Mouse (Mus musculus): ENCODE data around the gene Isx.

Isx gene

DNA sequence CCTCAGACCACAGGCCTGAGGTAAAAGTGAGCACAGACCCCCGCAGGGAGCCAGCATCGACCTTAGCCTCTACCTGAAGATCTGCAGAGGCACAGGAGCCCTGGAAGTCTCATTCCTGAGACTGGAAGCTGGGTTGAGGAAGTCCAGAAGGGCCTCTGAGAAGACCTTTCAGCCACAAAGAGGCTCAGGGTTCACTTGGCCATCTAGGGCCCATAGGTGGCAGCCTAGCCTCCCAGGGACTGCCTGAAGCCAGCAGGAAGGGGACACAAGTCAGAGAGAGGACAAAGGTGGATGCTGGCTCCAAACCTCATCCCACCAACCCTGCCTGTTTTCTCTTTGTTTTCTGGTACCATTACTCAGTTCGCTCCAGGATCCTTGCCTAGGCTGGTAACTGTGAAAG lies at the start of gene Isx:
Isx (plus strand) TSS at position 234 of the 400 bp plus-strand sequence.
- DNase-seq (ENCODE audit: low read depth, low spot score) = no peak

DNA sequence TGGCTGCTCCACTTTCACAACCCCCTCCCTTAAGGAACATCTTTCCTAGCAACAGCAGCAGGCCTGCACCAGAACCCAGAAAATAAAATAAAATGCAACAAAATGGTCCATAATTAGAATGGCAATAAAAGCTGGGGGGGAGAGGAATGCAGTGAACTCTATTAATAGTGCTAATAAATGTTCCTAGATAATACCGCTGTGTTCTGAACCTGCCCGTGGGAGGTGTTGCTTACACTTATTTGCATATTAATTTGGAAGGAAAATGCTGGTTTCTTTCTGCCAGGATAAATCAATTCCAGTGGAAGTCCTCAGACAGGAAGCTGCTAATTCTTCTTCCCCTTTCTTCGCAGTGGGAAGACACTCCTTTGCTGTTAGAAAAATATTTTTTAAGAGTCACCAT lies 45.3 kb upstream of the Isx start:
- peak; percentile 59 for DNase-seq (ENCODE audit: low read depth, low spot score)

DNA sequence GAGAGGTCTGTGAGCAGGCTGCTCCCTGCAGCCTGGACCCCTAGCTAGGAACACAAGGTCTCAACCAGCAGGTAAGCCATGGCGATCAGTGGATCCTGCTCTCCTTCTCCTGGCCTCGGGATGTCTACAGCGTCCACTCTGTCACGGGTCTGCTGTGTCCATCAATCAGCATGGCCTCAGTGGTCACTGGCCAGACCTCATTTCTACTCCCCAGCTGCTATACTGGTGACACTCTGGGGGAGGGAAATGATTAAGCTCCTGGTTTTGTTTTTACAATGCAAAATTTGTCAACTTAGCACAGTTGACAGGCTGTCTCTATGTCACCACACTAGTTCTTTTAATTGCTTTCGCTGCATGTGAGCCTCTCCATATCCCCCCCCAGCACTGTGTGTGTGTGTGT lies 41.7 kb upstream of the Isx start:
- no peak for DNase-seq (ENCODE audit: low read depth, low spot score)

DNA sequence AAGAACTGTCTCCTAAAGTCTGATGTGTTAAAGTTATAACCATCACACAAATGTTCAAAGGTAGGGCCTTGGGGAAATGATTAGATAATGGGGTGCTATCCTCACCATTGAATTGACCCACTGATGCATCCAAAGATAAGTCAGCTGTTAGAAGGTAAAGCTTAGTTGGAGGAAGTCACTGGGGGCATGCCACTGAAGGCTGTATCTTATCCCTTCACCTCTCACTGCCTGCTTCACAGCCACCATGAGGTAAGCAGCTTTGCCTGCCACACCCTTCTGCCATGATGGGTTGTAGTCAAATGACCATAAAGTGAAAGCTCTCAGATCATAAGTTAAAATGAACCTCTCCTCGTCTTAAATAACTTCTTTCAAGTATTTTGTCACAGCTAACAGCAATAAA lies 38.7 kb upstream of the Isx start:
- no peak for DNase-seq (ENCODE audit: low read depth, low spot score)

DNA sequence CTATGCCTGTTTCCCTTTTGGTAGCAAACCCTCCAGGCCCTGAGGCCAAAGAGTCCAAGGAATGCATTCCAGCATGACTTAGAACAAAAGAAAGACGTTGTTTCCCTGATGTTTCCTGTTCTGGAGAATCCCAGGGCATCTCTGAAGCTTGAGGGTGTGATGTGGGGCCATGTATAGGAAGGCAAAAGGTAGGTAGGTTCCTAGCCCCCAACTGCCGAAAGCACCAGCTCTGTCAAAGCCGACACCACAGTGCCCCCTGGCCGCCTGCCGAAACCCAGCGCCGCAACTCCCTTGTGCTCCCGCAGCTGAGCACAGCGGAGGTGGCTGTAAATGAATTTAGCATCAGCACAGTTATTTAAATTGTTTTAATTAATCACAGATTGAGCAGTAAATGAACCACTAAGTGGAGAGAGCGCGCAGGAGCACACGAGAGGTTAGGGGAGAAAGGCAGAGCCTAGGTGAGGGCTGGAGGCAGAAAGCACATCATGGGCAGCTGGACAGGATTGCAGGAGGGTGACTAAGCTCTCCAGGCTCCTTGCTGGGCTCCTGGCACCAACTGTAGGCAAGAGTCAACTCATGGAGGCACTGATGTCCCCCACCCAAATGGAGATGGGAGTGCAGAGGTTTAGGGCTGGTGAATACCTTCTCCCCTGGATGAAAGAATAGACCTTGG lies 25.5 kb upstream of the Isx start:
- peak; percentile 56 for DNase-seq (ENCODE audit: low read depth, low spot score)

DNA sequence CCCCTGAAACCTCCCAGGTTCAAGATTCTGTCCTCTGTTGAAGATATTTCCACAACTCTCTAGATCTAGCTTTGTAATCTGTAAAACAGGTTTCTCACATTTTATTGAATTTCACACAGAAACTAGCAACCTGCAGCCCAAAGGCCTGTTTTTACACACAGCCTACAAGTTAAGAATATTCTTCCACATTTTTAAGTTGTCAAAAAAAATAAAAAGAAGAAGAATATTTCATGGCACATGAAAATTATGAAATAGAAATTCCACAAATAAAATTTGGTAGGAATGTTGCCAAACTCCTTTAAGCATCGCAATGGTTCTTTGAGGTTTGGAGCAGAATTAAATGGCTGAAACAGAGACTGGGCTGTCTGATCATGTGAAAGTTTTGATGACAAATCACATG lies 24.3 kb upstream of the Isx start:
- peak; percentile 43 for DNase-seq (ENCODE audit: low read depth, low spot score)

DNA sequence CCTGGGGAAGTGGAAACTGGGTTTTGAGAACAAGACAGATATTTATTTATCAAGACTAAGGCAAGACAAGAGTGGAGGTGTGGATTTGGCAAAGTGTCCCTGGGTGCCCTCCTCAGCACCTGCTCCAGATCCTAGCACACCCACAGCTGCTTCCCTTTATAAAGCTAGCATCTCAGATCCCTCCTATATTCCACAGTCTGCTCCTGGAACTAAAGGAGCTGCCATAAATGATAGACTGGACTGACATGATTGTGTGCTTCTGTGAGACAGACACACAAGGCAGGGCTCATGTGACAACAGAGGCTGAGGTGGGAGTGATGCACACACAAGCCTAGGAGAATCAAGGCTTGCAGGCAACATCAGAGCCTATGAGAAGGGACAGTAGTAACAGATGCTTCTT lies 22.0 kb upstream of the Isx start:
- DNase-seq (ENCODE audit: low read depth, low spot score) = peak; percentile 69

DNA sequence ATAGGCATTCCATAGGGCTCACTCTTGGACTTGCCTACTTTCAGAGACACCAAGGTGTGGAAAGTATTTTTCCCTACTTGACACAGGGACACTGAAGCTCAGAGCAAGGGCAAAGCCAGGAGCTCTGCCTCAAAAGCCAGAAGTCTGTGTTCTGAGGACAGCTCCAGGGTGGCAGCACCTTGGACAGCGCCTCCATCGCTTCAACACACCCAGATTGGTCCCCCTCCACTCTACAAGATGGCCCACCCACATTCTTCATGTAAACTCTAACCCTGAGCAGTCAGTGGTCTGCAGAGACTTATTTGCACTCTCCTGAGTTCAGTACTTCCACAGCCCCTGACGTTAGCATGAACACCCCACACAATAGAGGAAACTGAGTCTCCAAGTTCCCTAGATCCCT lies 21.1 kb upstream of the Isx start:
- DNase-seq (ENCODE audit: low read depth, low spot score) = no peak

DNA sequence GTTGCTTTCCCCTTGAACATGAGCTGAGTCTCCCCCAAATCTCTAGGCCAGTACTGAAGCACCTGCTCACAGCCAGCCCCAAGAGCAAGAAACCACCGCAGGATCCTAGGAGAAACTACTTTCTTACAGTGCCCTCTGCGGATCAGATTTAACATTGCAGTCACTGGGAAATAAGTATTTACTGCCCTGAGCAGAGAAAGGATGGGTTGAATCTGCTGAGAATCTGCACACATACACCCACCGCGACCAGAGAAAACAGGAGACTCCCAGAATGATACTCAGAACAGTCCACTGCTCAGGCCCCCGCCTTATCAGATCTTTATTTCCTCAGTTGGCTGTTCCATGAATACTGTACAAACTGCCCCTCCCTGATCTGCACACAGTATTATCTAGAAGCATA lies 19.5 kb upstream of the Isx start:
- DNase-seq (ENCODE audit: low read depth, low spot score) = peak; percentile 80

DNA sequence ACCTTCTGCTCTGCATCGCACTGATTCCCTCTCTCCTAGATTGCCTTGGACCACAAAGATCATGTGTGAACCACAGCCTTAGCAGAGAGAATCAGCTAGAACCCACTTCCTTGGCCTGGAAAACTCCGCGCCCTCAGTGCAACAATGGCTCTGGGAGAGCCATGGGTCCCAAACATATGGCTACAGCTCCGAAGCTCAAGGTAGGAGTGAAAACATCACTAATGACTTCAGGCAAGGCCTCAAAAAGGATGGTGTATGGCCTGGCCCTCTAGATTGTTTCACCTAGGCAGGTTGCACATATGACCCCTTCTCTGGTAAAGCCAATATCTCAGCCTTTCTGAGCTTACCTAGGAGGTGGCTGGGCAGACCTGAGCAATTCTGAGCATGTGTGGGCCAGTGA lies 18.2 kb upstream of the Isx start:
- DNase-seq (ENCODE audit: low read depth, low spot score) = no peak

DNA sequence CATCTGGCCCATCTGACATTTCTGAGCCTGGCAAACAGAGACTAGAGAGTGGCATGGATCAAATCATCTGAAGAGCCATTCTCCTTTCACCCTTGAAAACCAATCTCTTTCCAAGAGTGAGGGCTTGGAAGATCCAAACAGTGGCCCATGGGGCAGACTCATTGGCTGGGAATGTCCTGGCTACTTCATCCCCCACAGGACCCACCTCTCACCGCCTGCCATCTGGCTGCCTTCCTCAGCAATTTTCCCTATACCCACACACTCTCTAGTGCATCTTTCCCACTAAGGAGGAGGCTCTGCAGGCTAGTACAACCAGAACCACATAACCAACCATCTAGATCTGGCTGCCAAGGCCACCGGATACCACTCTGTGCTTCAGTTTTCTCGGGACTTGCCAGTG lies 17.6 kb upstream of the Isx start:
- DNase-seq (ENCODE audit: low read depth, low spot score) = no peak

DNA sequence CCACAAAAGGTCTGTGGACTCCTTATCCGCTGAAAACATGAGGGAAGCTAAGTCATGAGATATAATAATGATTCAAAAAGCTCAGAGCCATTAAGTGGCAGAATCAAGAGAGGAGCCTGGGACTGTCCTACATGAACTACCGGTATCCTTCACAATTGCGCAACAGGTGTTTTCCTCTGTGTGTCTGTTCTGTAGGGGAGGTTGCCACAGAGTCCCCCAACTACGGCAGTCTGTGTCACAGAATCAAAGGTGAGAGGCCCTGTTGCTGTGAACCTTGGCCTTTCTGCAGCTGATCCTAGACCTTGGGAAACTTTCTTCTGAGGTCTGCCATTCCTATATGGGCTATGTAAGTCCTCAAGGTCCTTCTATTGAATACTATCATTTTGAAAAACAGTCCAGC lies 13.7 kb upstream of the Isx start:
- DNase-seq (ENCODE audit: low read depth, low spot score) = no peak

DNA sequence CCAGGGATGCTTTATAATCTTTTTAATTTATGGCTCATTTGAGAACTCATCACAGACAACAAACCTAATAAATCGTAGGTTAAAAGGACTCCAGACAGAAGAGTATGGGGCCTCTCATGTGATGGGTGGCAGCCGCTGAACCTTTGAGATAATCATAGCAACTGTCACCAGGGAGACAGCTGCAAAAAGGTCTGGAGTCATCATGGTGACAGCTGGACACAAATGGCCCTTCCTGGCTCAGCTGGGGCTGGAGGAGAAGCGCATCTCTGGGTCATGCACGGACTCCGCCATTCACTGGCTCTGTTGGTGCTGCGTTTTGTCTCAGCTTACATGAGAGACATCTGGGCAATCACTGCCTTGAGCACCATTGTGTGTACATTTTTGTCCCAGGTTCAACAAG lies 12.5 kb upstream of the Isx start:
- DNase-seq (ENCODE audit: low read depth, low spot score) = no peak

DNA sequence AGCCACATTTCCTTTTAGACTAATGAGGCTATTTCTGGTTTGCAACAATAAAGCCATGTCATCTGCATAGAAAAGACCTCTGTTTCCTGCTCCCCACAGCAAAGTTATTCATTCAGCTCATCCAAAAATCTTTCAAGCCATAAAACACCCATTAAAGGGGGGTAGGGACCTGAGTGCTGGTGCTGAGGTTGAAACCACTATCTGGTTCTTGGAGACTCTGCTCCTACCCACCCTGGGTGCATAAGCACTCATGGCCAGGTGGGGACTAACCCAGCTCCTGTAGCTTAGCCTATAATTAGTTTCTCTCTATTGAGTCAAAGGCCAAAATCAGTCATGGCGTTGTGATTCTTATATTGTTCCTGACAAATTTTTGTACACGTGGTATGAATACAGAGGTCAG lies 10.4 kb upstream of the Isx start:
- no peak for DNase-seq (ENCODE audit: low read depth, low spot score)

DNA sequence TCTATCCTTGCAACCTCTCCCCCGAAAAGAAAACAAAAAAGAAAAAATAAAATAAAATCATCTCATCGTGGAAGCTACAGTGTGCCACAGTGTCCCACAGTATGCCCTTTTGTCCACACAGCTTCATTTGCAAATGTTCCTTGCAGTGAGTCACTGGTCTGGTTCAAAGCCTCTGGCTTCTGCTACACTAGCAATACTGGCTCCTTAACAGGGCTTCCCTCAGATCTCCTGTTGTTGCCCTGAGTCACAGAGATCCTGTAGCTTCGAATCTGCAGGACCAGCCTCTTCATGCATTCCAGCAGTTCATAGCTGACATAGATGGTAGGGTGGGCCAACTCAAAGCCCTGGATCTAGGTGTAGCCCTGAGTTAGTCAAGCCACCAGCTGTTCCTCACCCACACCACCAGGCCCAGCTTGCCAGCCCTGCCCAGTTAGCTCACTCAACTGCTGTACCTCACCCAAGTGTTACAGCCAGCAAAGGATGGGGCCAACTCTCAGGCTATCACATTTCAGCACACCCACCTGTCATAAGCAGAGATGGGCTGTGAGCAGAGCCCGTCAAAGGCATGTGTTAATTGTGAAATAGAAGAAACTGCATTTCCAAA lies 2.5 kb upstream of the Isx start:
- DNase-seq (ENCODE audit: low read depth, low spot score) = no peak

DNA sequence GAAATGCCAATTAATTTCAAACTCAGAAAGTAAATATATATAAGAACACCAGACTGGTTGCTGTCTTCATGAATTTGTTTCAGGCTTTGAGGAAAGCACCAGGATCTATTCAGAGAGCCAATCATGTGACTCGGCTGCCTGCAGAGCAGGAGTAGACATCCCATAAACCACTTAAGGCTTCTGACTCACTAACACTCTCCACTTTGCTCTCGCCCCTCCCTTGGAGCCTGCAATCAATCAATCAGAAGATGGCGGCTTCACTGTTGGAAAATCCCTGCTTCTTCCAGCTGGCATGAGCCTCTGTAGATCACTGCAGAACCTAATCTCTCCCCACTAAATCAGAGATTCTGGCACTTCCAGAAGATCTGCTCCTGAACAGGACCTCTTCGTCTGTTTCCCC lies 1.3 kb upstream of the Isx start:
- peak; percentile 60 for DNase-seq (ENCODE audit: low read depth, low spot score)

DNA sequence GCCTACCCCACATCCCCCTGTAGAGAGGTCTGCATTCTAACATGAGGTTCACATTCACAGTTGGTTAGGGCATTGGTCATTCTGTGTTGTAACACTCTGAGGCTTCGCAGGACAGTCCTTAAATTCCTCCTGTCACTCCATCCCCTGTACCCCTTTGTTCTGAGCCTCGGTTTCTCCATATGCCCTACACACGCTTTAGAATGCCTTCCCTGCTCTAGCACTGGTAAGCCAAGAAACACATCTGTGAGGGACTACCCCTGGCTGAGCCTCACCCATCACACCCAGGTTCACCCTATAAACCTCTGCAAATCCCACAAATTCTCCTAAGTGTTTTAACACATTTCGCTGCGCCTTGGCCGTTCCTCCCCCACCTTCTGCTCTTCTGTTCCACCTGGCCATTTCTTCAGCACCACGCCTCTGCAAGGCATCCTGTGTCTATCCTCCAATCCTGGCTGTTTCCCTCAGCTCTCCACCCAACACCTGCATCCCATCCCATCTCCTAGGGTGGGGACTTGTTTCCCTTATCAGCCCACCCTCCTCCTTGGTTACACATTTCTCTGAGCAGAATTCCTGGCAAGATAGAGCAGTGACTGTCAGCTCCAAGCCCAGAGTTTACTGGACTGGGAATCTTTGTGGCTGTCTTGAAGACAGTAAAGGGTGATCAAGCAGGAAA lies 686 bp upstream of the Isx start:
- no peak for DNase-seq (ENCODE audit: low read depth, low spot score)

DNA sequence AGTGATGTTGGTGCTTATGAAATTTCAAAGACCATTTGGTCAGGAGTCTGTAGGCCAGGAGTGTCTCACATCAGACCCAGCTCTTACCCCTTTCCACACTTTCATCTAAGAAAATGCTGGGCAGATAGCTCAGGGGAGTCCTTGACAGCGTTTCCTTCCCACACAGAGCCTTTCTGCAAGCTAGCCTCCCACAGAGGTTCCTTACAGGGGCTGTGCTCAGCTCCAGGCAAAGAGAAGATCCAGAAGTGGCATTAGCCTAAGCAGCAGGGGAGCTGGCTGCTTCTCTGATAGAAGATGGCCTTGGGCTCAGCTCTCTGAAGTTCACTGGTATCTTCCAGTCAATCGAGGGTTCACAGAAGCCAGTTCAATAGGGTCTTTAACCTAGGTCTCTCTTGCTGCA lies 1.6 kb downstream of the Isx start:
- DNase-seq (ENCODE audit: low read depth, low spot score) = peak; percentile 80

DNA sequence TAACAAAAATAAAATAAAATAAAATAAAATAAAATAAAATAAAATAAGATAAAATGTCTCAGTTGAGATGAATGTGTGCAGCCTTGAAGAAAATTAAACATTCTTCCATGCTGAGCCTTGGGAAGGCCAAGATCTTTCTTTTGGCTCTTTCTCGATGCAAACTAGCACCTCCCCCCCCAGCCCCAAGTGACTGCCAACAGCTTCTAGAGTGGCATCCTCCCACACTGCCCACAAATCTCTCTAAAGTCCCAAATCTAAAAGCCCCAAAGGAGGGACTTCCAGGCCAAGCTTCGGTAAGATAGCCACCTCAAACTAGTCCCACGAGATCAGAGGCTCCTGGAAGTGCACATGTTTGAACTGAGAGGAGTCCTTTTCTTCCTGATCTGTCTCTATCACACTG lies 5.7 kb downstream of the Isx start:
- DNase-seq (ENCODE audit: low read depth, low spot score) = peak; percentile 52

DNA sequence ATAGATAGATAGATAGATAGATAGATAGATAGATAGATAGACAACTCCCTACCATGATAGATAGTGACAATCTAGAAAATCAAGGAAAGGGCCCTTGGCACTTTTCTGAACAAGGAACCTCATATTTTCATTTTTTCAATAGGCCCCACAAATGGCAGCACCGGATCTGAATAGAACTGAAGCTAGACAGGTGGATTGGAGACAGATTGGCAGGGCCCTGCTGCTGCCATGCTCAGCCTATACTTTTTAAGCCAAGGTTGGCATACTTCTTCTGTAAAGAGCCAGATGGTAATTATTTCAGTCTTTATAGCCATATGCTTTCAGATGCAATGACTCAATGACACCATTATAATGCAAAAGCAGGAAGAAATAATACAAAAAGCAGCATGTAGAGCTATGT lies 15.8 kb downstream of the Isx start:
- peak; percentile 87 for DNase-seq (ENCODE audit: low read depth, low spot score)

DNA sequence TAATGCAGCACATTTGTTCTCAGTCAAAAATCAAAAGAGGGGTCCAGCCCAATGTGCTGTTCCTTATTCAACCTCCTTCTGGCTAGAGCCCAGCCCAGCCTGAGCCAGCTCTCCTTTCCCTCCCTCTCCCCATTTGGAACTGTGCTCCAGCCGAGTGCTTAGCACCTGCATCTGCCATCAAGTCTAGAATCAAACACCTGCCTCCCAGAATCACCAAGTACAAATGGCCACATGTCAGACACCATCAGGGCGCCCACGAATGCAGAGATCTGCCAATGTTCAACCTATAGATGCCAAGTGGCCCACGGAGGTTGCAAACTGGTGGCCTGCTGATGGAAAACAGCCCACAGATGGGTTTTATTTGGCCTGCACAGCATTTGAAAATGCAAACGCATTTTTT lies 18.1 kb downstream of the Isx start:
- DNase-seq (ENCODE audit: low read depth, low spot score) = peak; percentile 75

DNA sequence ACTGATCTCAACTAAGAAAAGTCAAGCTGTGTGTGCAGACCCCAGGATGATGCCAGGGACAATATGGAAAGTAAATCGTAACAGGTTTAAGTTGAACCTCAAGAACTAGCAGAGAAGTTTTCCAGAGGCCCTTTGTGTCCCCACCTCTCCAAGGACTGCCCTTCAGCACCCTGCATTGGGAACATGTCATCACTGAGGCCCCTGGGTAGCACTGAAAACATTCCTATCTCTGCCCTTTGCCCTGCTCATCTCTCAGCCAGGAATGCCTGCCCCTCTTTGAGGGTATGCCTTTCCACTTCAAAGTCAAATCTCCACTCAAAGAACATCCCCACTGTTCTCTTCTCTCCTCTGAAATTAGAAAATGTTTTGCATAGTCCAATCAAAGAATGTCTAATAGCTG lies 23.3 kb downstream of the Isx start:
- DNase-seq (ENCODE audit: low read depth, low spot score) = no peak

DNA sequence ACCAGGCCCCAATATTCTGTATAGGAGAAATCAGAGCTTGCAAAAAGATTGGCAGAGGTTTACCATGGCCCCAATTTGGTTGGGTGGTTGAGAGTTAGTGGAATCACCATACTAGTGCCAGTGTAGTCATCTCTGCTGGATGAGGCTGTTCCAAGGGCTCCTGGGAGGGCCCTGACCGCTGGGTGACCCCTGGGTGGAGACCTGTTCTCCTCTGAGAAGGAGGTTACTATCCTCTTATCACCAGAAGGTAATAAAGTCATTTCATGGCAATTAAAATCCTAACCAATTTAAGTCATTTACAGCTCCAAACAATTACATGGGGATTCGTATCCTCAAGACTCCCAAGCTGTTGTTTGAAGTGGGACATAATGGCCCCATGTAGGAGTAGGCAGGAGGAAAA lies 24.3 kb downstream of the Isx start:
- DNase-seq (ENCODE audit: low read depth, low spot score) = no peak
